Mouse (Mus musculus) Patski (cell line): ENCODE measurements around the gene Rnf130. TPM values are rescaled to one million over a fixed set of nuclear protein-coding genes. Genes with fewer than 3 reads are reported as not detected.

Experiments used
- ATAC-seq: fragments of 100-300 bp; one replicate; pipeline ENCODE4 v1.8.0; 2021
- CTCF ChIA-PET: fragments of 350-600 bp; sonication (Branson Sonifier 250); formaldehyde crosslinking; loops from one replicate; lab custom pipeline; 2022; ENCODE audit warnings: inconsistent platforms; lab: Charles Lee
- POLR2A ChIA-PET: fragments of 350-600 bp; sonication (Branson Sonifier 250); formaldehyde crosslinking; loops from one replicate; lab custom pipeline; 2022; ENCODE audit warnings: antibody characterized with exemption, inconsistent platforms; lab: Charles Lee
- DNase-seq: peaks from one replicate; pipeline ENCODE4 v3.0.0-alpha.2; 2011; ENCODE audit warnings: low read depth, low spot score
- H3K27me3 ChIP-seq: fragments of 371-371 bp; one replicate; pipeline ENCODE4 v1.5.1; 2021
- CTCF ChIP-seq: fragments of 100-300 bp; IDR thresholded peaks from one replicate; pipeline ENCODE4 v1.5.1; 2021
- in situ Hi-C: fragments of 300-500 bp; cut with MboI; formaldehyde crosslinking; loops from 3 replicates; pipeline ENCODE4 v1.11.1; 2018; ENCODE audit warnings: low pct_unique_long_range_greater_than_20kb, mixed read lengths
- polyA plus RNA-seq: library from polyadenylated mRNA; unstranded; gene quantifications from one replicate; pipeline ENCODE4 v1.2.3, GENCODE M21; 2021

The Rnf130 gene
- polyA plus RNA-seq, 1 experiment from 2014 or later, result 104 TPM

- CTCF ChIA-PET, result interaction anchor here (0.7 to 3.5 kb wide), 18 partner anchors 8 to 145 kb away, joined by 3 to 32 read pairs (median 4); partner anchors contain the start of gene Tbc1d9b
- ATAC-seq, result peak; percentile 58
- no peaks in the 10 kb centered on the region for H3K27me3 ChIP-seq
- TF ChIP-seq CTCF, result peak; percentile 88
- POLR2A ChIA-PET, result interaction anchor here (0.9 kb wide), 1 partner anchor 306 kb away, joined by 3 read pairs; the partner anchor contains the start of gene Maml1
- in situ Hi-C loops, result loop anchor here (5.0 kb wide), 1 partner anchor 146 kb away; the partner anchor contains the start of gene Tbc1d9b
- no peak for DNase-seq
Measured at GRCm38 (mm10) chr11:49986277-49987036, 38.7 kb upstream of the Rnf130 start.

GRCm38 (mm10) chr11:49994536-49994935 is 30.6 kb upstream of the Rnf130 start:
- ChIA-PET CTCF (interaction anchor here (1.2 kb wide), 1 partner anchor 8 kb away, joined by 6 read pairs; no protein-coding TSS in a partner anchor), POLR2A (no interaction called here)
- ATAC-seq (no peak), DNase-seq (no peak)
- no peaks in the 10 kb centered on the region for H3K27me3 ChIP-seq
- in situ Hi-C loops, result no loop called here
- TF ChIP-seq CTCF, result no peak

GRCm38 (mm10) chr11:49996398-49996797 is 28.7 kb upstream of the Rnf130 start:
- CTCF ChIA-PET, result no interaction called here
- no peak for TF ChIP-seq CTCF
- DNase-seq (no peak), ATAC-seq (no peak)
- POLR2A ChIA-PET, result no interaction called here
- no peaks in the 10 kb centered on the region for H3K27me3 ChIP-seq
- in situ Hi-C loops, result no loop called here

GRCm38 (mm10) chr11:49997321-49997720 is 27.8 kb upstream of the Rnf130 start:
- DNase-seq (no peak), ATAC-seq (no peak)
- CTCF ChIA-PET, result interaction anchor here (1.2 to 1.3 kb wide), 2 partner anchors 10 to 133 kb away, joined by 5 to 8 read pairs; no protein-coding TSS in a partner anchor
- in situ Hi-C loops, result no loop called here
- TF ChIP-seq CTCF, result no peak
- no peaks in the 10 kb centered on the region for H3K27me3 ChIP-seq
- POLR2A ChIA-PET, result no interaction called here

GRCm38 (mm10) chr11:50002853-50003252 is 22.3 kb upstream of the Rnf130 start:
- ChIA-PET POLR2A (no interaction called here), CTCF (interaction anchor here (1.1 kb wide), 1 partner anchor 14 kb away, joined by 3 read pairs; no protein-coding TSS in a partner anchor)
- no peak for TF ChIP-seq CTCF
- in situ Hi-C loops, result no loop called here
- DNase-seq, result no peak
- ATAC-seq, result no peak
- no peaks in the 10 kb centered on the region for H3K27me3 ChIP-seq

GRCm38 (mm10) chr11:50007776-50008175 is 17.4 kb upstream of the Rnf130 start:
- CTCF ChIA-PET, result interaction anchor here (2.5 kb wide), 1 partner anchor 10 kb away, joined by 8 read pairs; no protein-coding TSS in a partner anchor
- DNase-seq (no peak), ATAC-seq (no peak)
- in situ Hi-C loops, result no loop called here
- POLR2A ChIA-PET, result no interaction called here
- H3K27me3 ChIP-seq, result peaks cover 11% of the 10 kb centered on the region
- no peak for TF ChIP-seq CTCF

- no peak for TF ChIP-seq CTCF
- ATAC-seq, result no peak
- DNase-seq, result no peak
- H3K27me3 ChIP-seq, result peaks cover 11% of the 10 kb centered on the region
- in situ Hi-C loops, result no loop called here
- CTCF ChIA-PET, result interaction anchor here (2.5 kb wide), 1 partner anchor 11 kb away, joined by 8 read pairs; no protein-coding TSS in a partner anchor
- POLR2A ChIA-PET, result no interaction called here
Measured at GRCm38 (mm10) chr11:50008231-50008630, 16.9 kb upstream of the Rnf130 start.

GRCm38 (mm10) chr11:50013016-50013415 is 12.1 kb upstream of the Rnf130 start:
- in situ Hi-C loops, result no loop called here
- ATAC-seq, result no peak
- DNase-seq, result no peak
- H3K27me3 ChIP-seq, result peaks cover 11% of the 10 kb centered on the region
- ChIA-PET POLR2A (no interaction called here), CTCF (no interaction called here)
- TF ChIP-seq CTCF, result no peak

GRCm38 (mm10) chr11:50016503-50016902 is 8.6 kb upstream of the Rnf130 start:
- ChIA-PET CTCF (interaction anchor here (0.6 to 2.4 kb wide), 5 partner anchors 12 to 52 kb away, joined by 3 to 11 read pairs (median 3); no protein-coding TSS in a partner anchor), POLR2A (no interaction called here)
- DNase-seq, result no peak
- ATAC-seq, result no peak
- no peak for TF ChIP-seq CTCF
- H3K27me3 ChIP-seq, result peaks cover under 1% of the 10 kb centered on the region
- in situ Hi-C loops, result no loop called here

- no peak for ATAC-seq
- no peak for TF ChIP-seq CTCF
- H3K27me3 ChIP-seq, result peaks cover 4% of the 10 kb centered on the region
- ChIA-PET POLR2A (no interaction called here), CTCF (interaction anchor here (1.4 to 2.4 kb wide), 2 partner anchors 31 to 48 kb away, joined by 3 to 11 read pairs; no protein-coding TSS in a partner anchor)
- in situ Hi-C loops, result no loop called here
- no peak for DNase-seq
Measured at GRCm38 (mm10) chr11:50017511-50017910, 7.6 kb upstream of the Rnf130 start.

- peaks cover 7% of the 10 kb centered on the region for H3K27me3 ChIP-seq
- TF ChIP-seq CTCF, result no peak
- no peak for DNase-seq
- POLR2A ChIA-PET, result no interaction called here
- no peak for ATAC-seq
- CTCF ChIA-PET, result no interaction called here
- in situ Hi-C loops, result no loop called here
Measured at GRCm38 (mm10) chr11:50018848-50019247, 6.3 kb upstream of the Rnf130 start.
